Mouse (Mus musculus) kidney, adult 2 months (tissue): ENCODE results near the gene Synm. TPM values are rescaled to one million over a fixed set of nuclear protein-coding genes. Genes with fewer than 3 reads are reported as not detected.

ENCODE experiments used
- DNase-seq: peaks from one replicate; pipeline ENCODE4 v3.0.0; 2021
- H3K27ac ChIP-seq: fragments of 200-500 bp; 2 replicates; pipeline ENCODE4 v1.5.1; 2012; ENCODE audit warnings: low read depth, low read length, control low read depth, inconsistent platforms; ENCODE audit not compliant: insufficient read depth
- H3K27me3 ChIP-seq: fragments of 200-500 bp; replicated peaks from 2 replicates; pipeline ENCODE4 v1.6.1; 2012; ENCODE audit warnings: mild to moderate bottlenecking, moderate library complexity, low read length, inconsistent platforms; ENCODE audit not compliant: control insufficient read depth, insufficient read depth
- H3K36me3 ChIP-seq: fragments of 200-500 bp; 2 replicates; pipeline ENCODE4 v1.6.1; 2012; ENCODE audit warnings: mild to moderate bottlenecking, moderate library complexity, low read length, inconsistent platforms; ENCODE audit not compliant: control insufficient read depth, insufficient read depth
- H3K4me1 ChIP-seq: fragments of 200-500 bp; 2 replicates; pipeline ENCODE4 v1.6.1; 2011; ENCODE audit warnings: low read length; ENCODE audit not compliant: control insufficient read depth, insufficient read depth
- H3K4me3 ChIP-seq: fragments of 200-500 bp; 2 replicates; pipeline ENCODE4 v1.5.1; 2011; ENCODE audit warnings: mild to moderate bottlenecking, low read depth, low read length, control low read depth; ENCODE audit not compliant: insufficient read depth
- CTCF ChIP-seq: fragments of 200-500 bp; conservative IDR thresholded peaks from 2 replicates; pipeline ENCODE4 v1.5.1; 2011; ENCODE audit warnings: low read depth, mild to moderate bottlenecking, control low read depth, low read length, moderate library complexity, mixed read lengths; ENCODE audit not compliant: insufficient read depth, insufficient read length
- POLR2A ChIP-seq: fragments of 200-500 bp; IDR thresholded peaks from one replicate; pipeline ENCODE4 v1.6.1; 2011; ENCODE audit warnings: low read depth, low read length, control low read depth
- WGBS: fragments of 180-500 bp; shearing (Covaris S2); methylation state at CpG from one replicate; pipeline ENCODE4 v1.1.7; 2018; 5-methylcytosine and 5-hydroxymethylcytosine counted together
- polyA plus RNA-seq: library from polyadenylated mRNA; depleted of rRNA; stranded (reverse); fragments of >200 nt; gene quantifications from 2 replicates; pipeline ENCODE4 v1.2.3, GENCODE M21; 2012

The Synm gene
- polyA plus RNA-seq, 1 experiment, result 1.1 TPM

GRCm38 (mm10) chr7:67716925-67717324 lies 42.6 kb downstream of the Synm start:
- no peak for DNase-seq
- Histone ChIP-seq H3K4me3 (no peak overlapping the region), H3K36me3 (no peaks in the 10 kb centered on the region), H3K27me3 (no peaks in the 10 kb centered on the region), H3K4me1 (no peaks in the 10 kb centered on the region), H3K27ac (no peak overlapping the region)
- TF ChIP-seq CTCF (no peak), POLR2A (no peak)
- WGBS, result 87% methylated on average over 10 of the region's 10 CpGs

- no peaks in the 10 kb centered on the region for H3K27me3 ChIP-seq
- H3K4me3 ChIP-seq, result no peak overlapping the region
- H3K4me1 ChIP-seq, result no peaks in the 10 kb centered on the region
- WGBS, result 82% methylated on average over 11 of the region's 11 CpGs
- no peak overlapping the region for H3K27ac ChIP-seq
- no peaks in the 10 kb centered on the region for H3K36me3 ChIP-seq
- DNase-seq, result no peak
- no peak for TF ChIP-seq CTCF
- TF ChIP-seq POLR2A, result no peak
Measured at GRCm38 (mm10) chr7:67716213-67716878, 43.2 kb downstream of the Synm start.

GRCm38 (mm10) chr7:67715176-67715575 lies 44.4 kb downstream of the Synm start:
- Histone ChIP-seq H3K4me1 (no peaks in the 10 kb centered on the region), H3K27ac (no peak overlapping the region), H3K36me3 (no peaks in the 10 kb centered on the region), H3K4me3 (no peak overlapping the region), H3K27me3 (no peaks in the 10 kb centered on the region)
- 75% methylated on average over 7 of the region's 7 CpGs for WGBS
- TF ChIP-seq CTCF, result no peak
- TF ChIP-seq POLR2A, result no peak
- peak; percentile 48 for DNase-seq

- Histone ChIP-seq H3K36me3 (no peaks in the 10 kb centered on the region; the same call in 1 of the 2 replicates), H3K4me3 (no peak overlapping the region), H3K27me3 (no peaks in the 10 kb centered on the region), H3K27ac (no peak overlapping the region), H3K4me1 (no peaks in the 10 kb centered on the region)
- 78% methylated on average over 19 of the region's 19 CpGs for WGBS
- TF ChIP-seq POLR2A (no peak), CTCF (no peak)
- DNase-seq, result peak; percentile 27
Measured at GRCm38 (mm10) chr7:67713820-67714510, 45.6 kb downstream of the Synm start.

- Histone ChIP-seq H3K36me3 (no peaks in the 10 kb centered on the region; the same call in none of the 2 replicates), H3K4me3 (no peak overlapping the region), H3K4me1 (no peaks in the 10 kb centered on the region), H3K27ac (no peak overlapping the region), H3K27me3 (no peaks in the 10 kb centered on the region)
- 87% methylated on average over 7 of the region's 7 CpGs for WGBS
- TF ChIP-seq POLR2A, result no peak
- no peak for TF ChIP-seq CTCF
- no peak for DNase-seq
Measured at GRCm38 (mm10) chr7:67710216-67710615, 49.3 kb downstream of the Synm start.

- no peaks in the 10 kb centered on the region for H3K4me1 ChIP-seq
- DNase-seq, result no peak
- no peaks in the 10 kb centered on the region for H3K27me3 ChIP-seq
- no peaks in the 10 kb centered on the region; the same call in none of the 2 replicates for H3K36me3 ChIP-seq
- no peak for TF ChIP-seq POLR2A
- WGBS, result 93% methylated on average over 6 of the region's 6 CpGs
- H3K27ac ChIP-seq, result no peak overlapping the region
- H3K4me3 ChIP-seq, result no peak overlapping the region
Measured at GRCm38 (mm10) chr7:67708160-67708559, 51.4 kb downstream of the Synm start.

- WGBS, result 89% methylated on average over 17 of the region's 17 CpGs
- H3K36me3 ChIP-seq, result no peaks in the 10 kb centered on the region
- TF ChIP-seq POLR2A (no peak), CTCF (no peak)
- no peaks in the 10 kb centered on the region for H3K27me3 ChIP-seq
- H3K4me3 ChIP-seq, result no peak overlapping the region
- no peak overlapping the region for H3K27ac ChIP-seq
- no peak for DNase-seq
- H3K4me1 ChIP-seq, result no peaks in the 10 kb centered on the region
Measured at GRCm38 (mm10) chr7:67701252-67701914, 58.2 kb downstream of the Synm start.

- Histone ChIP-seq H3K36me3 (no peaks in the 10 kb centered on the region), H3K27me3 (no peaks in the 10 kb centered on the region), H3K27ac (no peak overlapping the region), H3K4me1 (no peaks in the 10 kb centered on the region), H3K4me3 (no peak overlapping the region)
- DNase-seq, result peak; percentile 58
- TF ChIP-seq CTCF (peak; percentile 65), POLR2A (no peak)
Measured at GRCm38 (mm10) chr7:67700846-67701245, 58.7 kb downstream of the Synm start.
